Mouse (Mus musculus) embryonic facial prominence, embryonic 12.5 days (tissue): ENCODE data around the gene 4833427G06Rik. TPM values are rescaled to one million over a fixed set of nuclear protein-coding genes. Genes with fewer than 3 reads are reported as not detected.
"Not testable (repeated sequence)": the region's sequence is repeated elsewhere in the genome, so short reads cannot be mapped to it uniquely, and the experiment has no call there.

Source experiments
- ATAC-seq: fragments of 200-750 bp; cut with Nextera tagmentation; 2 replicates; pipeline ENCODE4 v1.8.0; 2017; ENCODE audit not compliant: insufficient number of reproducible peaks, insufficient read depth, low FRiP score, low TSS enrichment
- H3K27ac ChIP-seq: fragments of 300-500 bp; sonication (generic); 2 replicates; pipeline ENCODE4 v1.5.1; 2016; ENCODE audit warnings: mild to moderate bottlenecking
- H3K27me3 ChIP-seq: fragments of 300-500 bp; sonication (generic); 2 replicates; pipeline ENCODE4 v1.6.1; 2016; ENCODE audit warnings: mild to moderate bottlenecking, moderate library complexity
- H3K36me3 ChIP-seq: fragments of 300-500 bp; sonication (generic); 2 replicates; pipeline ENCODE4 v1.6.1; 2016; ENCODE audit warnings: mild to moderate bottlenecking
- H3K4me1 ChIP-seq: fragments of 300-500 bp; sonication (generic); 2 replicates; pipeline ENCODE4 v1.6.1; 2016
- H3K4me2 ChIP-seq: fragments of 300-500 bp; sonication (generic); replicated peaks from 2 replicates; pipeline ENCODE4 v1.6.1; 2016; ENCODE audit warnings: mild to moderate bottlenecking, moderate library complexity
- H3K4me3 ChIP-seq: fragments of 300-500 bp; sonication (generic); 2 replicates; pipeline ENCODE4 v1.5.1; 2016; ENCODE audit warnings: mild to moderate bottlenecking
- H3K9ac ChIP-seq: fragments of 300-500 bp; sonication (generic); 2 replicates; pipeline ENCODE4 v1.6.1; 2016; ENCODE audit warnings: mild to moderate bottlenecking, moderate library complexity
- H3K9me3 ChIP-seq: fragments of 300-500 bp; sonication (generic); 2 replicates; pipeline ENCODE4 v1.6.1; 2016; ENCODE audit warnings: mild to moderate bottlenecking, moderate library complexity
- WGBS: fragments of 180-500 bp; shearing (Covaris S2); methylation state at CpG from one replicate; pipeline ENCODE4 v1.1.7; 2016; 5-methylcytosine and 5-hydroxymethylcytosine counted together
- polyA plus RNA-seq: library from polyadenylated mRNA; unstranded; fragments of >200 nt; fragmentation: Nextera tagmentation; extraction: Ambion mirVana; gene quantifications from 2 replicates; pipeline ENCODE4 v1.2.1, GENCODE M21; 2016

Gene 4833427G06Rik
- polyA plus RNA-seq = 0.17 TPM in 1 of 2 replicates, not detected in the other

DNA sequence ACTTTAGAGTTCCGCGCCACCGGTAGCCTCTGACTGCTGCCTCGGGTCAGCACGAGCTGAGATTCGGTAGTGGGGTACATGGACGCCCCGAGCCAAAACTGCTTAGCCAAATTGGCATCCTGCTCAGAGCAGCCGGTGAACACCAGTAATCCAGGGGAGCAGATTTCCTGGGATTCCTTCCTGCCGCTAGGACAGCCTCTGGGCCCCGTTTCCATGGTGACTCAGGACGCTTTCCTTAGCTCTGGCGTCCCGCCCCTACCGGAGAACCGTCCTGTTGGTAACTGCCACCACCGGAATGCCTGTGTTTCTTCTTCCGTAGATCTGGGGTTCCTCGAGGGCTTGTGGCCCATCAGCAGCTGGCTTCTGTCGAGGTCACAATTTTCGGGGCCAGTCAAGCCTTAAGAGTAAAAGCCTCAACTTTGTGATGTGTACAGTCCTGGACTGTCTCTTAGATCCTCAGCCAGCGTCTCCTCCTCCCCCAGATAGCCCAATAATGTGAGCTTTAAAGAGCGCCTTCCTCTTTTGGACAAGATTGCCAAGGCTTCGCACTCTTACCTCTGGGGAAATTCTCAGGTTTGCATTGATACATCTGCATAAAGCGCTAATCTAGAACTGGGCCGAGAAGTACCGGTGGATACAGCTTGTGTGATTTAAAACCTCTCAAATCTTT lies at the start of gene 4833427G06Rik:
Gene 4833427G06Rik, minus strand, starts transcription at position 323 of the 670 bp plus-strand sequence.
- H3K9ac ChIP-seq = no peak within 1 kb of the TSS
- H3K4me1 ChIP-seq = peaks cover 7% of the 10 kb centered on the region; the same call in 1 of the 2 replicates
- peak within 1 kb of the TSS; percentile 26 for H3K4me3 ChIP-seq
- no peaks in the 10 kb centered on the region for H3K36me3 ChIP-seq
- H3K9me3 ChIP-seq = no peaks in the 10 kb centered on the region
- no peak within 1 kb of the TSS for H3K27ac ChIP-seq
- peak within 1 kb of the TSS; percentile 100 for H3K4me2 ChIP-seq
- peaks cover 5% of the 10 kb centered on the region for H3K27me3 ChIP-seq
- 8% methylated on average over 27 of the region's 27 CpGs for WGBS
- ATAC-seq = no peak

DNA sequence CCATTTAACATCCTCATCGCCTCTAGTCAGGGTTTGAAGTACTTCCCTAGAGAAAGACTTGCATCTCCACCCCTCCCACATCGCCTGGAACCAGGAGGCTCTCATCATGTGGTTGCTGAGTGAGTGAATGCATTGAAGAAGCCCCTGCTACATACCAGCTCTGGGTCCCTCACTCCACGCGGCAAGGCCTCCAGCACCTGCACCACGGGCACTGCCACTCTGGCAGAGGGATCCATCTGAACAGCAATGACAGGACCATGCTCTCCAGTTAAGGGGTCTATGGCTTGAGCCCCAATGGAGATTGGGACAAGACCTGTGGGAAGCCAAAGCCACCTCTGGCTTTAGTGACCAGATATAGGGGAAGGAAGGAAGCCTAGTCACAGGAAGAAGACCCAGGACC lies 45.4 kb upstream of the 4833427G06Rik start:
- Histone ChIP-seq H3K27me3 (peaks cover 3% of the 10 kb centered on the region; the same call in 1 of the 2 replicates), H3K36me3 (no peaks in the 10 kb centered on the region), H3K4me1 (peaks cover 11% of the 10 kb centered on the region; the same call in 1 of the 2 replicates), H3K9me3 (no peaks in the 10 kb centered on the region), H3K9ac (no peak overlapping the region), H3K4me3 (no peak overlapping the region), H3K27ac (no peak overlapping the region), H3K4me2 (no peak overlapping the region)
- WGBS = 85% methylated on average over 5 of the region's 5 CpGs
- no peak for ATAC-seq

DNA sequence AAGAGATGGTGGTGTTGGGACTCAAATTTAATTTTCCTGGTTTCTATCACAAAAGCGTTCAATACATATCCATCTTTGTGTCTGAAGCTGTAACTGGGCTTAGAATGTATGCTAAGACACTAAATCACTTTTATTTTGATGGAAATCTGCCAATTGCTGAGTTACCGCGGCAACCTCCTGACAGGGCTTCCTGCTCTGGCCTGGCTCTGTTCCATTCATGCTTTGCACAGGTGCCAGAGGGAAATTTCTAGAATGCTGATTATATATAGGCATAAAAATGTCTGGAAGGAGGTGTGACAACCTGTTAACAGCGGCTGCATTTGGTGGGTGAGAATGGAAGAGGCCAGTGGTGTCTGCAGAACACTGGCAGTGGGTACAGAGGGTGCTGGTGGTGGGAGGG lies 44.6 kb upstream of the 4833427G06Rik start:
- H3K27ac ChIP-seq = no peak overlapping the region

DNA sequence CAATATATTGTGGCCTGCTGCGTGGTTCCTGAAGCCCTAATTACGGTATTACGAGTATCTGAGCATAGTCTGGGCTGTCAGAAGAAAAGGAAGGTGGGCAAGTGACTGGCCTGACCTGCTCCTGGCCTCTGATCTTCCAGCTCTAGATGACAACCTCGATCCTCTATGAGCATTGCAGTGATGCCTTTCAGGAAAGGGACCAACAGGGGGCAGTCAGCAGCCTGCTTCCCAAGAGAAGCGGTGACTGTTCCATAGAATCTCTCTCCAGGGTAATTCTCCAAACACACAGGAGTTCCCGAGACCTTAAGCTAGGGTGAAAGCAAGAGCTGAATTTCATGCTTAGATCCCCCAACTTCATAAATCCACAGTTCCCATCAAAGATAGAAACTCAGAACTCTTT lies 42.3 kb upstream of the 4833427G06Rik start:
- Histone ChIP-seq H3K4me1 (peaks cover 11% of the 10 kb centered on the region; the same call in 1 of the 2 replicates), H3K36me3 (no peaks in the 10 kb centered on the region), H3K27ac (no peak overlapping the region), H3K9me3 (no peaks in the 10 kb centered on the region), H3K27me3 (no peaks in the 10 kb centered on the region), H3K4me3 (no peak overlapping the region), H3K9ac (no peak overlapping the region), H3K4me2 (no peak overlapping the region)
- no peak for ATAC-seq
- WGBS = 74% methylated on average over 6 of the region's 6 CpGs

More for the DNA sequence above, 44.6 kb upstream of the 4833427G06Rik start:
- no peak overlapping the region for H3K4me2 ChIP-seq
- peaks cover 11% of the 10 kb centered on the region; the same call in 1 of the 2 replicates for H3K4me1 ChIP-seq
- H3K4me3 ChIP-seq = no peak overlapping the region
- H3K9me3 ChIP-seq = no peaks in the 10 kb centered on the region
- H3K36me3 ChIP-seq = no peaks in the 10 kb centered on the region
- no peak overlapping the region for H3K9ac ChIP-seq
- 80% methylated on average over 4 of the region's 4 CpGs for WGBS
- H3K27me3 ChIP-seq = peaks cover under 1% of the 10 kb centered on the region; the same call in 1 of the 2 replicates
- ATAC-seq = no peak

DNA sequence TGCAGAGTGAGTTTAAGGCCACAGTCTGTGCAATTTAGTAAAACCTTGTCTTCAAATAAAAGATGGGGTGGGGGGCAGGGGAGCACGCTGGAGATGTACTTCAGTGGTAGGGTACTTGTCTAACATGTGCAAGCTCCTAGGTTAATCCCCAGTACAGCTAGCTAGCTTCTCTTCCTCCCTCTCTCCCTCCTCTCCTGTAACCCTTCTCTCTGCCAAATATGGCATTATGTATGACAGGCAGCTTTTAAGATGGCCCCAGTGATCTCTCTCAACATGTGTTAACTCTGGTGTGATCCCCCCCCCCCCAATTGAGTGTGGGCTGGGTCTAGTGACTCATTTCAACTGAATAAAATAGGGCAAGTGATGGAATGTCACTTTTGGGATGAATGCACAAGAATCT lies 41.6 kb upstream of the 4833427G06Rik start:
- no peak for ATAC-seq
- no peaks in the 10 kb centered on the region for H3K36me3 ChIP-seq
- no peak overlapping the region for H3K4me2 ChIP-seq
- 69% methylated on average over 1 of the region's 1 CpGs for WGBS
- no peak overlapping the region for H3K9ac ChIP-seq
- H3K9me3 ChIP-seq = no peaks in the 10 kb centered on the region
- H3K27ac ChIP-seq = no peak overlapping the region
- no peaks in the 10 kb centered on the region for H3K27me3 ChIP-seq
- no peak overlapping the region for H3K4me3 ChIP-seq
- H3K4me1 ChIP-seq = peaks cover 11% of the 10 kb centered on the region; the same call in 1 of the 2 replicates

DNA sequence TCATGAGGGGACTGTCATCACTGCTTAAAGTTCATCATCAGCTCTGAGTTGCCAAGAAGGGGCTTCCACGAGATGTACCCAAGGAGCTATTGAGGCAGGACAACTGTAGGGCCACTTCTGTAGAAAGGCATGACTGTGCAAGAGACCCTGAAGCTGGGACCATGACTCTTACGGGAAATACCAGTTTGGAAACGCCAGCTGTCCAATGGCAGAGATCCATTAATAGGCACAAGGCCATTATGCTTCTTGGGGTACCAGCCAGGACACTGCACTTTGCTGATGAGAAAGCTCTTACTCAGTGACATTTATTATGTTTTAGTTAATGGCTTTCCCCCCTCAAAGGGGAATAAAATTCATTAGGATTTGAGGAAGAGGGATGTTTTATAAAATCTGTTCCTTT lies 38.8 kb upstream of the 4833427G06Rik start:
- Histone ChIP-seq H3K27ac (no peak overlapping the region), H3K9me3 (no peaks in the 10 kb centered on the region), H3K9ac (no peak overlapping the region), H3K4me2 (no peak overlapping the region), H3K4me1 (no peaks in the 10 kb centered on the region), H3K4me3 (no peak overlapping the region), H3K36me3 (no peaks in the 10 kb centered on the region), H3K27me3 (no peaks in the 10 kb centered on the region)
- ATAC-seq = no peak
- WGBS = 79% methylated on average over 3 of the region's 3 CpGs

DNA sequence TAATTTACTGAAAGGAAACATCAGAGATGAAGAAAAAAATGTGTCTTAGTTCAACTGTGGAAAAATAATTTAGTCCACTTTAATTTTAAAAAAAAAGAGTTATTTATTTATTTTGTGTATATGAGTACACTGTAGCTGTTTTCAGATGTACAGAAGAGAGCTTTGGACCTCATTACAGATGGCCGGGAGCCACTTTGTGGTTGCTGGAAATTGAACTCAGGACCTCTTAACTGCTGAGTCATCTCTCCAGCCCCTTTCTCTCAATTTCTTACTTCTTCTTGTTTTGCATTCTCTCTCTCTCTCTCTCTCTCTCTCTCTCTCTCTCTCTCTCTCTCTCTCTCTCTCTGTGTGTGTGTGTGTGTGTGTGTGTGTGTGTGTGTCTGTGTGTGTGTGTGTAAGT lies 37.5 kb upstream of the 4833427G06Rik start:
- H3K27me3 ChIP-seq, H3K4me2 ChIP-seq, H3K36me3 ChIP-seq, H3K4me1 ChIP-seq, H3K4me3 ChIP-seq, H3K9ac ChIP-seq, ATAC-seq, H3K27ac ChIP-seq, H3K9me3 ChIP-seq: not testable (repeated sequence)
- 70% methylated on average over 1 of the region's 1 CpGs for WGBS

DNA sequence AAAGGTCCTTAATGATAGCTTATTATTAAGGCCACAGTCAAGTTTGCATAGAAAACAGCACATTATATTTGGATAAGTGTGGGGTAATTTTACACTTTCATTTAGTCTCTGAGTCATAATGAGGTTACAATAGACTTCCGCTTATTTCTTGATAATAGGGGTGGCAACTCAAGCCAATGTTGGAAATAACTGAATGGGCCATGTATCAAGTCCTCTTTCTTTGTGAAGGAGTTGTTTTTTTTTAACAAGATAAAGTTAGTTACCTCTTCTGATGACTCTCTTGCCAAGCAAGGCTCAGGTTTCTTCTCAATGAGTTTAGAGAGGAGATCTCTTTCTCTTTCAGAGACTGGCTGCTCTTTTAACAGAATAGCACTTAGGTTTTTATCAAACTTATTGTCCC lies 36.4 kb upstream of the 4833427G06Rik start:
- H3K4me3 ChIP-seq = no peak overlapping the region
- no peaks in the 10 kb centered on the region for H3K9me3 ChIP-seq
- no peaks in the 10 kb centered on the region for H3K36me3 ChIP-seq
- H3K4me1 ChIP-seq = no peaks in the 10 kb centered on the region
- H3K27me3 ChIP-seq = no peaks in the 10 kb centered on the region
- no peak overlapping the region for H3K4me2 ChIP-seq
- no peak overlapping the region for H3K9ac ChIP-seq
- no peak for ATAC-seq
- H3K27ac ChIP-seq = no peak overlapping the region
- 89% methylated on average over 1 of the region's 1 CpGs for WGBS

DNA sequence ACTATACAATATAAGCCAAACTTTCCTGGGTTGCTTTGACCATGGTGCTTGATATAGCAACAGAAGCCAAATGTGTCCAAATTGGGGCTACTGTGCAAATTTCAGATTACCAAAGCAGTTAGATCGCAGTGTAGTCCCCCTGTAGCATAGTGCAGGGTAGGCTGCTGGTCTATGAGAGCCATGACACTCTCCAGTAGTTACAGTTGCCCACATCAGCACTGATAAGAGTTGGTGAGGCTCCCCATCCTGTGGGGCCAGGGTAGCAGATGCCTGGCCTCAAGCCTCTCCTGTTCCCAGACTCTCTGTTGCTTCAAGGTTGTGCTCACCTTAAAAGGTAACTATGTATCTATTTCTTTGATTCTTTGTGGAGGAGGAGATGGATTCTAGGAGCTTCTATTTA lies 36.0 kb upstream of the 4833427G06Rik start:
- WGBS = 81% methylated on average over 1 of the region's 1 CpGs
- ATAC-seq = no peak
- no peak overlapping the region; the same call in 1 of the 2 replicates for H3K9ac ChIP-seq
- no peaks in the 10 kb centered on the region for H3K9me3 ChIP-seq
- no peaks in the 10 kb centered on the region for H3K4me1 ChIP-seq
- no peak overlapping the region for H3K4me2 ChIP-seq
- H3K36me3 ChIP-seq = no peaks in the 10 kb centered on the region
- H3K27ac ChIP-seq = no peak overlapping the region
- H3K4me3 ChIP-seq = no peak overlapping the region
- H3K27me3 ChIP-seq = no peaks in the 10 kb centered on the region

DNA sequence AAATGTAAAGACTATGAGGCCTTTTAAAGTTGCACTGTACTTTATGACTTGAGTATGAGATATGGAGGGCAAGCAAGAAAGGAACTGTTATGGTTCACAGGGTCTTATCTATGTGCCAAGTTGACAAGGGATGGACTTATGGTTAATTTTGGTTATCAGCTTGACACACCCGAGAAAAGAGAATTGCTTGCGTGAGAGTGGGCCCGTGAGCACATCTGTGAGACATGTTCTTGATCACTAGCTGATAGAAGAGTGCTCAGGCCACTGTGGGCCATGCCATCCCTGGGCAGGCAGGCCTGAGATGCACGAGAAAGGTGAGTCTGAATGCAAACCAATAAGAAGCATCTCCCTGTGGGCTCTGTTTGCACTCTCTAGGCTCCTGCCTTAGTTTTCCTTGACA lies 35.6 kb upstream of the 4833427G06Rik start:
- H3K4me1 ChIP-seq = no peaks in the 10 kb centered on the region
- no peak overlapping the region; the same call in 1 of the 2 replicates for H3K9ac ChIP-seq
- H3K36me3 ChIP-seq = no peaks in the 10 kb centered on the region
- ATAC-seq = no peak
- no peak overlapping the region for H3K4me2 ChIP-seq
- H3K27me3 ChIP-seq = no peaks in the 10 kb centered on the region
- H3K9me3 ChIP-seq = no peaks in the 10 kb centered on the region
- H3K4me3 ChIP-seq = no peak overlapping the region
- 84% methylated on average over 4 of the region's 4 CpGs for WGBS
- no peak overlapping the region for H3K27ac ChIP-seq

DNA sequence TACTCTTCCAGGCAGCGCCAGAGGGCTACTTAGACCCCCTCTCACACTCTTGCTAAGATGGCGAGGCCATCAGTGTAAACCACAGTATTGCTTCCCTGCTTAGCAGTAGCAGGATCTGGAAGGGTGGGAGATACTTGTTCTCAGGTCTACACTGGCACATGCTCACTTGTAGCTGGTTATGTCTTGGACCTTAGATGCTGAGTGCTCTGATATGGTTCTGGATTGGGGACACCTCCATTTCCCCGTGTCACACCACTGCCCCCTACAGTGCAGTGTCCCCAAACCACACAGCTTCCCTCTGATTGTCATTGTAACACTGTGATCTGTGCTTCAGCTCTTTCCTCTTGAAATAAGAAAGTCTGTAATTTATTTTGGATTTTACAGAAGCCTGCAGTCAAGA lies 35.1 kb upstream of the 4833427G06Rik start:
- H3K4me2 ChIP-seq = no peak overlapping the region

DNA sequence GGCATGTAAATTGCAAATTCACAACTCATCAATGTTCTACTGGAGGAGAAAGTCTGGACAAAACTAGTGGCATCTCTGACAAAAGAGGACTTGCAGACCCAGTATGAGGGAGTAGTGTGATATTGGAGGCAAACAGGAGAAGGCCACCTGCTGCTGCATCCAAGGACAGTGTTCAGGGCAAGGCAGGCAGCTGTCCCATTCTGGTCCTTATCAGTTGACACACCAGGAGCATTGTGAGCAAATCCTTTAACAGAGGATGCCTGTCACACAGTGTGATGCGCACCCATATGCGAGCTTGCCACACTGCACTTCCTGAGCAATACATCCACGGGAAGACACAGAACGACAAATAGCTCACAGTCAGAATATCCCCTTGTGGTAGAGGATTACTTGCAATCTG lies 12.9 kb upstream of the 4833427G06Rik start:
- WGBS = 71% methylated on average over 4 of the region's 4 CpGs
- no peaks in the 10 kb centered on the region for H3K36me3 ChIP-seq
- H3K4me2 ChIP-seq = no peak overlapping the region
- H3K4me3 ChIP-seq = no peak overlapping the region
- H3K9me3 ChIP-seq = no peaks in the 10 kb centered on the region
- no peaks in the 10 kb centered on the region for H3K4me1 ChIP-seq
- no peaks in the 10 kb centered on the region for H3K27me3 ChIP-seq
- H3K27ac ChIP-seq = no peak overlapping the region
- no peak overlapping the region for H3K9ac ChIP-seq
- no peak for ATAC-seq

More for the DNA sequence above, 35.1 kb upstream of the 4833427G06Rik start:
- no peaks in the 10 kb centered on the region for H3K4me1 ChIP-seq
- WGBS = 63% methylated on average over 3 of the region's 3 CpGs
- ATAC-seq = no peak
- no peak overlapping the region for H3K27ac ChIP-seq
- H3K27me3 ChIP-seq = no peaks in the 10 kb centered on the region
- no peak overlapping the region for H3K9ac ChIP-seq
- no peaks in the 10 kb centered on the region for H3K9me3 ChIP-seq
- no peaks in the 10 kb centered on the region for H3K36me3 ChIP-seq
- no peak overlapping the region for H3K4me3 ChIP-seq
